Mouse (Mus musculus) ES-E14 (cell line): ENCODE measurements at regions not wholly inside any gene's neighbourhood (a gene's known extent, or its start where the extent isn't known, plus 50 kb on each side); places are given as distances from the start of the nearest gene placed in this dataset.

Source experiments
- CHD2 ChIP-seq: IDR thresholded peaks from 2 replicates; pipeline ENCODE4 v1.6.1; 2014; ENCODE audit warnings: mild to moderate bottlenecking, low read depth, low read length, inconsistent platforms
- HCFC1 ChIP-seq: IDR thresholded peaks from 2 replicates; pipeline ENCODE4 v1.6.1; 2012; ENCODE audit warnings: low read length, inconsistent platforms, borderline replicate concordance; ENCODE audit not compliant: insufficient read depth
- MAFK ChIP-seq: IDR thresholded peaks from 2 replicates; pipeline ENCODE4 v1.6.1; 2014; ENCODE audit warnings: mild to moderate bottlenecking, low read depth, low read length, inconsistent platforms; ENCODE audit not compliant: insufficient read depth
- ZC3H11A ChIP-seq: IDR thresholded peaks from 2 replicates; pipeline ENCODE4 v1.6.1; 2012; ENCODE audit warnings: low read depth, mild to moderate bottlenecking, inconsistent platforms, low read length, borderline replicate concordance
- ZNF384 ChIP-seq: IDR thresholded peaks from 2 replicates; pipeline ENCODE4 v1.6.1; 2012; ENCODE audit warnings: low read depth, low read length, inconsistent platforms

DNA sequence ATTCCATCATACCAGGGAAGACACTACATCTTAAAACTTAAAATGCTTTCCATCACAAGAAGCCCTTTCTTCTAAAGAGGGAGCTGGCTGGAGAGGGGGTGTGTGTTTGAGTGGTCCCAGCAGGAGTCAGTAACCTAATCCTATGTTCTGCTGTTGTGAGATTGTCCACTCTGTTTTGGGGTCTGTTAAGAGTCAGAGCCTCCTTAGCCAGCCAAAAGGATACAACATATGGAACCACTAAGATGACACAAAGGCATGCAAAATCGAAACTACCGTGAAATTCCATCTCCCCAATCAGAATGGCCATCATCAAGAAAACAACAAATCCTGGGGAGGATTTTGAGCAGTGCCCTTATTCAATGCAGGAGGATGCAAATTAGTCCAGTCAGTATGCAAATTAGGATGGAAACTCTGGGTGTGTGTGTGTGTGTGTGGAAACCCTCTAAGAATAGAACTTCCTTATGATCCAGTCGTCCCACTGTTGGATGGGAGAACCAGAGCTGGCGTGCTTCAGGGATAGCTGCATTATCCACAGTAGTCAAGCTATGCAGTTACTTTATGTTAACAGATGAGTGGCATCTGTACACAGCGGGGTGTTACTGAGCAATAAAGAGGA lies 63.7 kb upstream of the Slc24a4 start:
- TF ChIP-seq HCFC1, result no peak
- TF ChIP-seq ZNF384, result no peak
- no peak for TF ChIP-seq ZC3H11A
- TF ChIP-seq CHD2, result no peak
- TF ChIP-seq MAFK, result no peak
